Mouse (Mus musculus): ENCODE data around the gene Apba1.

Apba1 gene

GRCm38 (mm10) chr19:23941422-23941949, 182.8 kb downstream of the Apba1 start:
- DNase-seq (ENCODE audit: low spot score) = no peak

- no peak for DNase-seq (ENCODE audit: low spot score)
Measured at GRCm38 (mm10) chr19:23942886-23943285, 184.2 kb downstream of the Apba1 start.

GRCm38 (mm10) chr19:23946026-23946685, 187.5 kb downstream of the Apba1 start:
- DNase-seq (ENCODE audit: low spot score) = no peak

GRCm38 (mm10) chr19:23946751-23947150, 188.1 kb downstream of the Apba1 start:
- no peak for DNase-seq (ENCODE audit: low spot score)

GRCm38 (mm10) chr19:23947871-23948270, 189.2 kb downstream of the Apba1 start:
- no peak for DNase-seq (ENCODE audit: low spot score)

GRCm38 (mm10) chr19:23948301-23949000, 189.8 kb downstream of the Apba1 start:
- DNase-seq (ENCODE audit: low spot score) = no peak

- DNase-seq (ENCODE audit: low spot score) = no peak
Measured at GRCm38 (mm10) chr19:23955461-23955860, 196.8 kb downstream of the Apba1 start.

- peak; percentile 5 for DNase-seq (ENCODE audit: low spot score)
Measured at GRCm38 (mm10) chr19:23956299-23956975, 197.8 kb downstream of the Apba1 start.

- no peak for DNase-seq (ENCODE audit: low spot score)
Measured at GRCm38 (mm10) chr19:23957563-23957962, 198.9 kb downstream of the Apba1 start.

- DNase-seq (ENCODE audit: low spot score) = no peak
Measured at GRCm38 (mm10) chr19:23958925-23959324, 200.2 kb downstream of the Apba1 start.

- no peak for DNase-seq (ENCODE audit: low spot score)
Measured at GRCm38 (mm10) chr19:23959870-23960269, 201.2 kb downstream of the Apba1 start.

GRCm38 (mm10) chr19:23960275-23960674, 201.6 kb downstream of the Apba1 start:
- DNase-seq (ENCODE audit: low spot score) = no peak

- DNase-seq (ENCODE audit: low spot score) = no peak
Measured at GRCm38 (mm10) chr19:23960831-23961447, 202.3 kb downstream of the Apba1 start.

- DNase-seq (ENCODE audit: low spot score) = peak; percentile 50
Measured at GRCm38 (mm10) chr19:23961516-23961915, 202.8 kb downstream of the Apba1 start.

- no peak for DNase-seq (ENCODE audit: low spot score)
Measured at GRCm38 (mm10) chr19:23964401-23964910, 205.8 kb downstream of the Apba1 start.

- DNase-seq (ENCODE audit: low spot score) = no peak
Measured at GRCm38 (mm10) chr19:23966376-23966775, 207.7 kb downstream of the Apba1 start.

- DNase-seq (ENCODE audit: low spot score) = no peak
Measured at GRCm38 (mm10) chr19:23967156-23967555, 208.5 kb downstream of the Apba1 start.

GRCm38 (mm10) chr19:23968125-23968861, 209.6 kb downstream of the Apba1 start:
- DNase-seq (ENCODE audit: low spot score) = peak; percentile 11

- DNase-seq (ENCODE audit: low spot score) = peak; percentile 7
Measured at GRCm38 (mm10) chr19:23968862-23969225, 210.2 kb downstream of the Apba1 start.

- DNase-seq (ENCODE audit: low spot score) = no peak
Measured at GRCm38 (mm10) chr19:23970374-23970773, 211.7 kb downstream of the Apba1 start.

- no peak for DNase-seq (ENCODE audit: low spot score)
Measured at GRCm38 (mm10) chr19:23971391-23971790, 212.7 kb downstream of the Apba1 start.

All from yolk sac, embryonic 10.5 days (tissue).